Mouse (Mus musculus): ENCODE data around the gene Wipf3. TPM values are rescaled to one million over a fixed set of nuclear protein-coding genes. Genes with fewer than 3 reads are reported as not detected.

Wipf3 gene
- polyA plus RNA-seq, 1 experiment from 2014 or later, result 2.5 TPM

- Histone ChIP-seq H3K9ac (ENCODE audit: low read depth, low read length) (peak overlapping the region; percentile 80), H3K4me1 (ENCODE audit: control insufficient read depth, insufficient read depth, low read depth, low read length) (peaks cover 17% of the 10 kb centered on the region), H3K27me3 (replicated peaks; ENCODE audit: control insufficient read depth, insufficient read depth, low read length) (no peaks in the 10 kb centered on the region), H3K4me2 (ENCODE audit: low read length) (peak overlapping the region; percentile 88), H3K36me3 (ENCODE audit: control insufficient read depth, insufficient read depth, low read length) (no peaks in the 10 kb centered on the region), H3K27ac (ENCODE audit: low read depth, low read length) (peak overlapping the region; percentile 19; the same call in 1 of the 2 replicates), H3K4me3 (ENCODE audit: low read length) (peak overlapping the region; percentile 66), H3K9me3 (ENCODE audit: control insufficient read depth, low read length) (no peaks in the 10 kb centered on the region)
- 7% methylated on average over 14 of the region's 14 CpGs for WGBS
- ATAC-seq, result peak; percentile 46
Observed at GRCm38 (mm10) chr6:54428850-54429446, 455 bp upstream of the Wipf3 start.

GRCm38 (mm10) chr6:54430221-54430620 is 818 bp downstream of the Wipf3 start:
- H3K4me3 ChIP-seq (ENCODE audit: low read length), result peak overlapping the region; percentile 66
- H3K4me1 ChIP-seq (ENCODE audit: control insufficient read depth, insufficient read depth, low read depth, low read length), result peaks cover 23% of the 10 kb centered on the region
- no peak overlapping the region for H3K27ac ChIP-seq (ENCODE audit: low read depth, low read length)
- WGBS, result 34% methylated on average over 7 of the region's 7 CpGs
- H3K27me3 ChIP-seq (replicated peaks; ENCODE audit: control insufficient read depth, insufficient read depth, low read length), result no peaks in the 10 kb centered on the region
- no peak for ATAC-seq
- H3K9me3 ChIP-seq (ENCODE audit: control insufficient read depth, low read length), result no peaks in the 10 kb centered on the region
- H3K9ac ChIP-seq (ENCODE audit: low read depth, low read length), result peak overlapping the region; percentile 80
- no peaks in the 10 kb centered on the region for H3K36me3 ChIP-seq (ENCODE audit: control insufficient read depth, insufficient read depth, low read length)
- H3K4me2 ChIP-seq (ENCODE audit: low read length), result peak overlapping the region; percentile 88

- Histone ChIP-seq H3K9me3 (ENCODE audit: control insufficient read depth, low read length) (no peaks in the 10 kb centered on the region), H3K36me3 (ENCODE audit: control insufficient read depth, insufficient read depth, low read length) (no peaks in the 10 kb centered on the region), H3K4me1 (ENCODE audit: control insufficient read depth, insufficient read depth, low read depth, low read length) (peaks cover 23% of the 10 kb centered on the region), H3K9ac (ENCODE audit: low read depth, low read length) (peak overlapping the region; percentile 33; the same call in 1 of the 2 replicates), H3K4me3 (ENCODE audit: low read length) (no peak overlapping the region), H3K27me3 (replicated peaks; ENCODE audit: control insufficient read depth, insufficient read depth, low read length) (no peaks in the 10 kb centered on the region), H3K27ac (ENCODE audit: low read depth, low read length) (no peak overlapping the region), H3K4me2 (ENCODE audit: low read length) (peak overlapping the region; percentile 2)
- no peak for ATAC-seq
- WGBS, result 42% methylated on average over 10 of the region's 10 CpGs
Observed at GRCm38 (mm10) chr6:54431761-54432160, 2.4 kb downstream of the Wipf3 start.

GRCm38 (mm10) chr6:54432191-54432590 is 2.8 kb downstream of the Wipf3 start:
- WGBS, result 79% methylated on average over 9 of the region's 9 CpGs
- Histone ChIP-seq H3K4me1 (ENCODE audit: control insufficient read depth, insufficient read depth, low read depth, low read length) (peaks cover 23% of the 10 kb centered on the region), H3K4me2 (ENCODE audit: low read length) (no peak overlapping the region; the same call in 1 of the 2 replicates), H3K36me3 (ENCODE audit: control insufficient read depth, insufficient read depth, low read length) (no peaks in the 10 kb centered on the region), H3K4me3 (ENCODE audit: low read length) (no peak overlapping the region), H3K27ac (ENCODE audit: low read depth, low read length) (no peak overlapping the region), H3K9me3 (ENCODE audit: control insufficient read depth, low read length) (no peaks in the 10 kb centered on the region), H3K27me3 (replicated peaks; ENCODE audit: control insufficient read depth, insufficient read depth, low read length) (no peaks in the 10 kb centered on the region), H3K9ac (ENCODE audit: low read depth, low read length) (no peak overlapping the region)
- no peak for ATAC-seq

GRCm38 (mm10) chr6:54432806-54433545 is 3.6 kb downstream of the Wipf3 start:
- Histone ChIP-seq H3K4me1 (ENCODE audit: control insufficient read depth, insufficient read depth, low read depth, low read length) (peaks cover 23% of the 10 kb centered on the region), H3K9ac (ENCODE audit: low read depth, low read length) (no peak overlapping the region), H3K4me2 (ENCODE audit: low read length) (no peak overlapping the region), H3K36me3 (ENCODE audit: control insufficient read depth, insufficient read depth, low read length) (no peaks in the 10 kb centered on the region), H3K9me3 (ENCODE audit: control insufficient read depth, low read length) (no peaks in the 10 kb centered on the region), H3K27ac (ENCODE audit: low read depth, low read length) (no peak overlapping the region), H3K4me3 (ENCODE audit: low read length) (no peak overlapping the region), H3K27me3 (replicated peaks; ENCODE audit: control insufficient read depth, insufficient read depth, low read length) (no peaks in the 10 kb centered on the region)
- no peak for ATAC-seq
- WGBS, result 55% methylated on average over 13 of the region's 13 CpGs

GRCm38 (mm10) chr6:54434171-54434570 is 4.8 kb downstream of the Wipf3 start:
- Histone ChIP-seq H3K4me3 (ENCODE audit: low read length) (no peak overlapping the region), H3K4me1 (ENCODE audit: control insufficient read depth, insufficient read depth, low read depth, low read length) (peaks cover 20% of the 10 kb centered on the region), H3K27me3 (replicated peaks; ENCODE audit: control insufficient read depth, insufficient read depth, low read length) (no peaks in the 10 kb centered on the region), H3K27ac (ENCODE audit: low read depth, low read length) (no peak overlapping the region), H3K4me2 (ENCODE audit: low read length) (no peak overlapping the region), H3K9me3 (ENCODE audit: control insufficient read depth, low read length) (no peaks in the 10 kb centered on the region), H3K9ac (ENCODE audit: low read depth, low read length) (no peak overlapping the region), H3K36me3 (ENCODE audit: control insufficient read depth, insufficient read depth, low read length) (no peaks in the 10 kb centered on the region)
- no peak for ATAC-seq
- 47% methylated on average over 2 of the region's 2 CpGs for WGBS

- Histone ChIP-seq H3K9ac (ENCODE audit: low read depth, low read length) (no peak overlapping the region), H3K4me3 (ENCODE audit: low read length) (no peak overlapping the region), H3K27me3 (replicated peaks; ENCODE audit: control insufficient read depth, insufficient read depth, low read length) (no peaks in the 10 kb centered on the region), H3K4me1 (ENCODE audit: control insufficient read depth, insufficient read depth, low read depth, low read length) (peaks cover 13% of the 10 kb centered on the region), H3K27ac (ENCODE audit: low read depth, low read length) (no peak overlapping the region), H3K36me3 (ENCODE audit: control insufficient read depth, insufficient read depth, low read length) (no peaks in the 10 kb centered on the region), H3K4me2 (ENCODE audit: low read length) (no peak overlapping the region), H3K9me3 (ENCODE audit: control insufficient read depth, low read length) (no peaks in the 10 kb centered on the region)
- no peak for ATAC-seq
- 36% methylated on average over 7 of the region's 7 CpGs for WGBS
Observed at GRCm38 (mm10) chr6:54435663-54436062, 6.3 kb downstream of the Wipf3 start.

- H3K9me3 ChIP-seq (ENCODE audit: control insufficient read depth, low read length), result no peaks in the 10 kb centered on the region
- no peak for ATAC-seq
- 73% methylated on average over 5 of the region's 5 CpGs for WGBS
Observed at GRCm38 (mm10) chr6:54436286-54436685, 6.9 kb downstream of the Wipf3 start.

GRCm38 (mm10) chr6:54438510-54438909 is 9.1 kb downstream of the Wipf3 start:
- no peak for ATAC-seq

More at GRCm38 (mm10) chr6:54436286-54436685, 6.9 kb downstream of the Wipf3 start:
- H3K27ac ChIP-seq (ENCODE audit: low read depth, low read length), result no peak overlapping the region
- H3K9ac ChIP-seq (ENCODE audit: low read depth, low read length), result no peak overlapping the region
- no peaks in the 10 kb centered on the region for H3K36me3 ChIP-seq (ENCODE audit: control insufficient read depth, insufficient read depth, low read length)
- no peaks in the 10 kb centered on the region for H3K27me3 ChIP-seq (replicated peaks; ENCODE audit: control insufficient read depth, insufficient read depth, low read length)
- no peak overlapping the region for H3K4me2 ChIP-seq (ENCODE audit: low read length)
- peaks cover 13% of the 10 kb centered on the region for H3K4me1 ChIP-seq (ENCODE audit: control insufficient read depth, insufficient read depth, low read depth, low read length)
- H3K4me3 ChIP-seq (ENCODE audit: low read length), result no peak overlapping the region

More at GRCm38 (mm10) chr6:54438510-54438909, 9.1 kb downstream of the Wipf3 start:
- no peaks in the 10 kb centered on the region for H3K9me3 ChIP-seq (ENCODE audit: control insufficient read depth, low read length)
- peaks cover 7% of the 10 kb centered on the region for H3K4me1 ChIP-seq (ENCODE audit: control insufficient read depth, insufficient read depth, low read depth, low read length)
- 78% methylated on average over 4 of the region's 4 CpGs for WGBS
- no peak overlapping the region for H3K27ac ChIP-seq (ENCODE audit: low read depth, low read length)
- H3K4me3 ChIP-seq (ENCODE audit: low read length), result no peak overlapping the region
- H3K27me3 ChIP-seq (replicated peaks; ENCODE audit: control insufficient read depth, insufficient read depth, low read length), result no peaks in the 10 kb centered on the region
- H3K36me3 ChIP-seq (ENCODE audit: control insufficient read depth, insufficient read depth, low read length), result no peaks in the 10 kb centered on the region
- no peak overlapping the region for H3K4me2 ChIP-seq (ENCODE audit: low read length)
- H3K9ac ChIP-seq (ENCODE audit: low read depth, low read length), result no peak overlapping the region
